Mouse (Mus musculus) bone marrow macrophage, adult 2 months (primary cell): ENCODE data around the gene Tma16. TPM values are rescaled to one million over a fixed set of nuclear protein-coding genes. Genes with fewer than 3 reads are reported as not detected.

ENCODE experiments used
- H3K27ac ChIP-seq: 2 replicates; pipeline ENCODE4 v1.5.1; 2012; ENCODE audit warnings: low read depth, low read length; ENCODE audit not compliant: insufficient read depth
- H3K4me1 ChIP-seq: 2 replicates; pipeline ENCODE4 v1.6.1; 2012; ENCODE audit warnings: low read length; ENCODE audit not compliant: control insufficient read depth, insufficient read depth
- H3K4me3 ChIP-seq: 2 replicates; pipeline ENCODE4 v1.5.1; 2012; ENCODE audit warnings: mild to moderate bottlenecking, low read length, moderate library complexity; ENCODE audit not compliant: insufficient read depth
- CTCF ChIP-seq: IDR thresholded peaks from 2 replicates; pipeline ENCODE4 v1.5.1; 2012; ENCODE audit warnings: low read depth, mild to moderate bottlenecking, low read length, moderate library complexity
- POLR2A ChIP-seq: IDR thresholded peaks from 2 replicates; pipeline ENCODE4 v1.6.1; 2012; ENCODE audit warnings: mild to moderate bottlenecking, low read depth, low read length, borderline replicate concordance
- polyA plus RNA-seq: library from polyadenylated mRNA; stranded (reverse); fragments of >200 nt; gene quantifications from 2 replicates; pipeline ENCODE4 v1.2.4, GENCODE M21; 2012; ENCODE audit not compliant: missing spikeins, insufficient read depth, insufficient read length

Tma16 gene
- polyA plus RNA-seq, 1 experiment = 5.2 TPM

DNA sequence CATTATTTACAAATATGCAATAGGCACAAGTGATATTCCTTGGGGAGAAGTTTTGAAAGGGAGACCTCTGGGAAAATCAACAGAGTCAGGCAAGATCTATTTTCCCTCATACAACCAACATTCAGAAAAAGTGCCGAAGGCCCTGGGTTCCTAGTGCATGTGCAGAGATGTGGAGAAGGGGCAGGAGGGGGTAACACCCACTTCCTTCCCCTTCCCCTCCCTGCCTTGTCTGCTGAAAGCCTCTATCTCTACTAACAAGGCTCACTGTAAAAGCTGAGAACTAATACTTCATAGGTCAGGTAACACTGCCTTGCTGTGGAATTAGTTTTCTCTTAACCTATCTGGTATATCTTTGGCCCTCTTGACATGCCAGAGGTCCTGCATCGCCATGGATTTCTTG lies 55.7 kb downstream of the Tma16 start:
- no peak overlapping the region for H3K4me3 ChIP-seq
- H3K27ac ChIP-seq = no peak overlapping the region
- no peak for TF ChIP-seq POLR2A
- TF ChIP-seq CTCF = no peak
- peaks cover 4% of the 10 kb centered on the region for H3K4me1 ChIP-seq

Other genes starting within 250 kb of the Tma16 start
- not detected in 2 replicates for gene Tktl2, start 25.2 kb upstream of the Tma16 start, polyA plus RNA-seq
- not detected in 2 replicates for gene Npy5r, start 201.6 kb upstream of the Tma16 start, polyA plus RNA-seq
- not detected in 2 replicates for gene Npy1r, start 210.7 kb upstream of the Tma16 start, polyA plus RNA-seq